Mouse (Mus musculus) spleen, adult 12 weeks (tissue): Measurements from ENCODE around the gene Etfb.
"Not testable (repeated sequence)": the region's sequence is repeated elsewhere in the genome, so short reads cannot be mapped to it uniquely, and the experiment has no call there.

Experiments used
- DNase-seq: peaks from one replicate; pipeline ENCODE4 v3.0.0; 2022; ENCODE audit warnings: low spot score

Etfb gene

DNA sequence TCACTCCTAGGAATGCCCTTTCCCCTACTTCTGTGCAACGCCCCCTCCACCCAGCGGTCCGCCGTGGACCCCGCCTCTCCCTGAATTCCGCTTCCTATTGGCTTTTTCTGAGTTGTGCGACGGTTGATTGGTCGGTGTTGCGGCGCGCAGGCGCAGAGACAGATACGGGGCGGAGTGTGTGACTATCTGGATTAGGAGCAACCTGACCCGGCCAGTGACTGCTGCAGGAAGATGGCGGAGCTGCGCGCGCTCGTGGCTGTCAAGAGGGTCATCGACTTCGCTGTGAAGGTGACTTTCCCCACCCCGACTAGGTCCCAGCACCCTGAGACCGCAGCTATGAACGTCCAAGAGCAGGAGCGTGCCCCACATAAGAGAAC, at the start of gene Etfb, which contains the start of gene Gm45233:
Etfb (plus strand) TSS at position 167 of the 377 bp plus-strand sequence.
Gm45233 (plus strand) TSS at position 212 of the 377 bp plus-strand sequence.
- DNase-seq: peak; percentile 87

DNA sequence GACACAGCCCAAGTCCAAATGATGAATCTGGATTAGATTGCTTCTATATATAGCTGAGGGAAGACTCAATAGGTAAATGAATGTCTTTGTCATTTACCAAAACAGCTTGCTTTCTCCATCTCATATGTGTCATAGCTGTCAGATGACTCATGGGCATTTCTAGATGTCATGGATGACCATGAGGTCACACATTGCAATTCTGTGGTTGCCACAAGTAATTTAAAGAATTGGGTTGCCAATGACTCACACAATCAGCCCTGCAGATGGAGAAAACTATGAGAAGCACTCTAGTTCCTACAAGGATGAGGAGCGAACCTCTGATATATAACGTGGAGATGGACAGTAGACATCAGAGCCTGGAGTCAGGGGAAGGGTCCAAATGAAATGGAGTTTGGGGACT, 44.4 kb upstream of the Etfb start:
- DNase-seq: no peak

DNA sequence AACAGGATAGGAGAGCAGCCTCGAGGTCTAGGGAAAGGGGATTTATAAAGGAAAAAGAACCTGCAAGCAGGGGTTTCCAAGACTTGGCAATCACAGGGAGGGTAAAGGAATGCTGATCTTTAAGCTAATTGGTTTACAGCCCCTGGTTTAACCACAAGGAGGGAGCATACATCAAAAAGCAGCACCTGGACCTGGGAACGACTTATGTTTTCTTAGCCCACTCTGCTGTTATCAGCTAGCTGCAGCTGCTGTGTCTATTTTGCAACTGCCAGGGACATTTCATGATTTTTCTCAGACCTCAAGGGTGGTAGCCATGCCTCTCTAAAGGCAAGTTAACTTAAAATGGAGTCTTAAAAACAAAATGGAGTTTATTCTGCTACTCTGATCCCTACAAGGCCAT, 41.2 kb upstream of the Etfb start:
- no peak for DNase-seq

DNA sequence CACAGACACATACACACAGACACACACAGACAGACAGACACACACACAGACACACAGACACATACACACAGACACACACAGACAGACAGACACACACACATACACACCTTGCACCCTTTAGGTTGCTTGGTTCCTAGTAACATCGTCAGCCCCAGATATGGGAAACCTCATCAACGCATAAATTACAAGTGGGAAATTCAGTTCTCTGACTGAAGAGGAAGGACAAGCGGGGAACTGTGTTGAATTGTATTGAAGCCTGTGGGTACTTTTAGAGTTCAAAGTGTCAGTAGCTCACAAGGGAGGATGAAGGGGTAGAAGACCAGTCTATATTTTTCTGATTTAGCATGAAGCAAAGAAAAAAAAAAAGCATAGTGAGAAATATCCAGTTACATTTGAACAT, 36.3 kb upstream of the Etfb start:
- no peak for DNase-seq

DNA sequence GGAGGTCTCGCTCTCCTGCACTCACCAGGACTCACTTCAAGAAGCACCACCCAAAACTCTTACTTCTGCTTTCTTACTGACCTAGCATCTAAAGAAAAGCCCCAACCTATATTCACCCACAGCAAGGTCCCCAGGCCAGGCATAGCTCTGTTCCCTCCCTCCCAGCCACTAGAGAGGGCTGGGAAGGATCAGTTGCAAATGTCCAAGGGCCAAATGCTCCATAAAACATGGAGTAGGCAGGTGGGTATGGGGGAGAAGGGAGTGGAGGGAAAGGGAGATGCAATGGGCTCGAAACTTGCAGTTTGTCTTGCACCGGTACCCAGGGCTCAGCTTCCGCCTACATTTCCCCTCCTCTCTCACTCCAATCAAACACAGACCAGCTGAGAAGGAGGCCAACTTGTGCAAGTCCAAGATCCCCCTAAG, 35.7 kb upstream of the Etfb start, which contains the start of gene Siglecg:
Siglecg (plus strand) TSS at position 74 of the 423 bp plus-strand sequence.
- no peak for DNase-seq

DNA sequence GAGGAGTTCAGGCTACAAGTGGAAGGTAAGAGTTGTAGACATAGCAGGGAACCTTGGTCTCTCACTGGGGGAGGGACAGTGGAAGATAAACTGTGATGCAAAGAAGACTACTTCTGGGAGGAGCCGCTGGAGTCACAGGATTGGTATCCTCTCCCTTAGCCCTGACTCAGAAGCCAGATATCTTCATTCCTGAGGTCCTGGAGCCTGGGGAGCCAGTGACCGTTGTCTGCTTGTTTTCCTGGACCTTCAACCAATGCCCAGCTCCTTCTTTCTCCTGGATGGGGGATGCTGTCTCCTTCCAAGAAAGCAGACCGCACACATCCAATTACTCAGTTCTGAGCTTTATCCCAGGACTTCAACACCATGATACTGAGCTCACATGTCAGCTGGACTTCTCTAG, 34.8 kb upstream of the Etfb start:
- no peak for DNase-seq

DNA sequence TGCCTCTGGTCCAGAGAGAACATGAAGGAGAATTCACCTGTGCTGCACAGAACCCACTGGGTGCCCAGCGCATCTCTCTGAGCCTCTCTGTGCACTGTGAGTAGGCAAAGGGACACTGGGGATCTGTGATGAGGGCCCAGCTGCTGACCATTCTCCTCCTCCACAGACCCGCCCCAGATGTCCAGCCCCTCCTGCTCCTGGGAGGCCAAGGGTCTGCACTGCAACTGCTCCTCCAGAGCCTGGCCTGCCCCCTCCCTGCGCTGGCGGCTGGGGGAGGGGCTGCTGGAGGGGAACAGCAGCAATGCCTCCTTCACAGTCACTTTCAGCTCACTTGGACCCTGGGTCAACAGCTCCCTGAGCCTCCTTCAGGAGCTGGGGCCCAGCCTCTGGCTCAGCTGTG, 32.2 kb upstream of the Etfb start:
- not testable (repeated sequence) for DNase-seq

DNA sequence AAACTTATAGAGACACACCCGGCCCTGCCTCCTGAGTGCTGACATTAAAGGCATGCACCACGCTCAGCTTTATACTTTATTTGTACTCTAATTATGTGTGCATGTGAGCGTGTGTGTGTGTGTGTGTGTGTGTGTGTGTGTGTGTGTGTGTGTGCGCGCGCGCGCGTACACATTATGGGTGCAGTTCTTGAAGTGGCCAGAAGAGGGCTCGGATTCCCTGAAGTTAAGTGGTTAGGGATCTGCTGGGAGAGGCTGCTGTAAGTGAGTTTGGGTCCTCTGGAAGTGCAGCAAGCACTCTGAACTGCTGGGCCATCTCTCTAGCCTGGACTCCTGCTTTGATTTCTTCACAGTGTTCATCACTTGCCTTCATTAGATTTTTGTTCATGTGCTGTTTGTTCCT, 26.6 kb upstream of the Etfb start:
- no peak for DNase-seq

DNA sequence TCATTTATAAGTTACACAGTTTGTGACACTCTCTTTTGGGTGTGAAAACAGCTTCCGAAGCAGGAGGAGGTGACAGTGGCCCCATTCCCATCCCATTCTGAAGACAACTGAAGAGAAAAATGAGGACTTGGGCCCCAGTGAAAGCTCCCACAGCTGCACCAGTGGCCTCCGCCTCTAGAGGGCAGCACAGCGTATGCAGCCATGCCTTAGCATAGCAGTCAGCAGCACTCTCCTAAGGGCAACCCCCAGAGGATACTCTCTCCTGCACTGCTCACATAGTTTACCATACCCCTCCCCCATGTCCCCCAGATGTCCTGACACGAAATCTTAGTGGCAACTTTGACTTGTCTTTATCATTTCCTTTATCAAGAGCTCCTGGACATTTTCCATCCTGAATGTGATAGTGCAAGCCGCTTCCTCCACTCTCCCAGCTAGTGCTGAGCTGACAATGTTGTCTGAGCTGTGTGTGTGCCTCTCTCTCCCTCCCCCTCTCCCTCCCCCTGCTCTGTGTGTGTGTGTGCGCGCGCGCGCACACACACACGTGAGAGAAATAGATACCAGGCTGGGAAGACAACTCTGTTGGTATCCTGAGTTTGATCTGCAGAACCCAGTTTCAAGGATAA, 20.8 kb upstream of the Etfb start:
- peak; percentile 61 for DNase-seq

DNA sequence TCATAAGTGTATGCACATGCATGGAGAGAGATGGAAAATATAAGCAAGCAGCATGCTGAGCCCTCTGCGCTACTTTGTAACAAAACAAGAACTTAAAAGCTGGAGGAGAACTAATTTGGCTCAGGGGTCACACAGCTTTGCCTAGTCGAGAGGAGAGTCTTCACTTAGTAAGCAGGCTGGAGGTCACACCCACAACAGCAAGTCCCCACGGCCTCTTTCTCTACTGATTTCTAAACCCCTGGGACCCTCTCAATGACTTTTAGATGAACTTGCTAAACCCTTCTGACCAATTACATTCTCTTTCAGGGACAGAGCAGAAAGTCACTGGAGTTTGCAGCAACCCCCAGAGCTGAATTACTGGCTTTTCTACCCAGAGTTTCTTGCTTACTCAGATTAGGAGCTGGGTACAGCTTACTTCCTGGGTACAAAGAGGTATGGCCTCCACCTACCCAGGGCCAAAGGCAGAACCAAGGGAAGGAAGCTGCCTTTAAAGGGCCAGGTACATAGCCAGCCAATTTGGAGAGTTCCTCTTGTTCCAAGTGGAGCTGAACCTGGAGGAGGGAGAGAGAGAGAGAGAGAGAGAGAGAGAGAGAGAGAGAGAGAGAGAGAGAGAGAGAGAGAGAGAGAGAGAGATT, 19.8 kb upstream of the Etfb start:
- DNase-seq: no peak

DNA sequence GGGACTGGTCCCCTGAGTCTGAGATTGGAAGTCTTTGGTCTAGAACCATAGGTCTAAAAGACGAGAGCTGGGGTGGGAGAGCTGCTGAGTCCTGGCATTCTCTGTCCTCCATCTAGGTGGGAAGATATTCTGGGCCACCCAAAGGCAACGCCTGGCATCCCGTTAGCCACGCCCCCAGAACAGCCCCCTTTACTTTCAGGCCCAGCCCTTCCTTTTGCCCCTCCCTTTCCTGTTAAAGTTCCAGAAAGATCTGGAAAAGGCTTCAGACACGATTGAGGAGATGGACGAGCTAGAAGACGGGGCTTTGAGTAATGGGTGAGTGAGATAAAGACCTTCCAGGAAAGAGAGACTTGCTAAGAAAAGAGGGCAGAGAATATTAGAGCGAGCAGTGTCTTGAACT, 16.5 kb upstream of the Etfb start, which contains the start of gene Lim2:
Lim2 (plus strand) TSS at position 265 of the 400 bp plus-strand sequence.
- no peak for DNase-seq

DNA sequence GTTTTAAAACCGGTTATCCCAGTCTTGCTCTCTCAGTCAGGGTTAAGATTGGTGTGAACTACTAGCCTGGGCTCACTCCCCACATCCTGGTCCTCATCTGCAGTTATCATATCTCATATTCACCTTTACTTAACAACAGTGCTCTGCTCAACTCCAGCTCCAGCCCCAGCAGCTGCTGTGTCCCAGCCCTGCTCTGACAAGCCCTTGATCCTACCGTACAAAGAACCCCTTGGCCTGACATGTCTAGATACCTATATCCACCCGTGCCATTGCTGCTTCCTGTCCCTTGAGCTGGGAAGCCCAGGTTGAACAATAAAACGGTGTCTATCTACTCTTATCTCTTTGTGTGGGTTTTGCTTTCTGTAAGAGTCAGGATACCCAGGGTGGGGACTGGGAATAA, 14.4 kb upstream of the Etfb start:
- DNase-seq: no peak

DNA sequence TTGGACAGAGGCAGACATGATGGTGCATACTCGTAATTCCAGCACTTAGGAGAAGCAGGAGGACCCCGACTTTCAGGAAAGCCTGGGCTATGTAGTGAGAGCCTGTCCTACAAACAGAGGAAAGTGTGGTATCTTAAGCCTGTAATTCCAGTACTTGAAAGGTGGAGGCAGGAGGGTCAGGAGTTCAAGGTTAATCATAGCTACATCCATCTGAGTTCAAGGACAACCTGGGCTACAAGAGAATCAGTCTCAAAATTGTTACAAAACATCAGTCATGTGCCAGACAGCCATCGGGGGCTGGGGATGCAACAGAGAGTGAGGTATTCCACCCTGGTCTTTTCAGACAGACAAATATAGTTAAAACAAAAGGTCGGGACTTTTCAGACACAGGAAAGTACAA, 11.0 kb upstream of the Etfb start:
- DNase-seq: no peak

DNA sequence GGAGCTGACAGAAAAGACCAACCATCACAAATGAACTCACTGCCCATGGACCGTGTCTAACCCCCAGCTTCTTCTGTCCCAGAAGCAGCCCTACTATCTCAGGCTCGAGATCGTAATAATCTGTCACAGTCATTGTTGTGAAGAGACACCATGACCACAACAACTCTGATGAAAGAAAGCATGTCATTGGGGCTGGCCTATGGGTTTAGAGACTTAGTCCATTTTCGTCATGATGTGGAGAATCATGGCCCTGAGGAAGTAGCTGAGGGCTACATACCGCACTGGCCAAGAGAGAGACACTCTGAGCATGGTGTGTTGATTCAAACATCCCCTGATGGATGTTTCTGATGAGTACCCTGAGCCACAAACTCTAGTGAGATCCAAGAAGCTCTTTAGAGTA, 9.2 kb upstream of the Etfb start:
- DNase-seq: no peak

DNA sequence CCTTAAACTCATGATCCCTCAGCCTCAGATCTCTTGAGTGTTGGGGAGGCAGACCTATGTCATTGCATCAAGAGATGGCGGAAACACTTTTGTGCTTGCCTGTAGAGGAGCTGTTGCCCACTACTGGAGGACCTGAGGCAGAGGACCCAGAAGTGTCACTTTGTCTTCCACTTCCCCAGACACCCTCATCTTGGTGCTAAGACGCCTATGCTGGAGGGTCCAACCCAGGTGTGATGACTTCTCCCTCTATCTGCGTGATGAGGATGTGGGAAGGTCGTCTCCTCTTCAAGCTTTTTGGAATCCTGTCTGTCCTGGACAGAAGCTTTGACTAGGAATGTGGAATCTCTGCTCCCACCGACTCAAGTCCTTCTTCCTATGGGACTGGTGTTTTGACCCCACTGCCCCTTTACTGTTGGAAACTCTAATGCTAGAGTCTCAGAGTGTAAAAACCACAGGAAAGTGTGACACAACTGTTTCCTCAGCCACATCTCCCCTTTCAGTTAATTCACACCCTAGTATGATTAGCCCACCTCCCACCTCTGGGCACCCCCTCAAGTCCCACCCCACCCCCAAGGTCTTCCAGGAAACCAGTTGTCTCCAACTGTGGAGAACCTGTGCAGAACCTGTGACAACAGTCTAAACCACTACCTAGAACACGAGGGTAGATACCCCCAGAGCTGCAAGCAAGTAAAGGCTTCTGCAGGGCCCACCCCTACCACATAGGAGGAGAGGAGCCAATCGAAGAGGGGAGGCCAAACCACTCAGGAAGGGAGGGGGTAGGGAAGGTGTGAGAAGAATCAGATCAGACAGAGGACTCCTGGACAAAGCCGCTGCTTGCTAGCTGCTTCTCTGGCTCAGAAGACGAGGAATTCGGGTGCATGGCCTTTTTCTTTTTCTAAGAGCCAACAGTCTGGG, 7.3 kb upstream of the Etfb start, which contains the start of gene Nkg7:
Nkg7 (plus strand) TSS at position 733 of the 915 bp plus-strand sequence.
- no peak for DNase-seq

DNA sequence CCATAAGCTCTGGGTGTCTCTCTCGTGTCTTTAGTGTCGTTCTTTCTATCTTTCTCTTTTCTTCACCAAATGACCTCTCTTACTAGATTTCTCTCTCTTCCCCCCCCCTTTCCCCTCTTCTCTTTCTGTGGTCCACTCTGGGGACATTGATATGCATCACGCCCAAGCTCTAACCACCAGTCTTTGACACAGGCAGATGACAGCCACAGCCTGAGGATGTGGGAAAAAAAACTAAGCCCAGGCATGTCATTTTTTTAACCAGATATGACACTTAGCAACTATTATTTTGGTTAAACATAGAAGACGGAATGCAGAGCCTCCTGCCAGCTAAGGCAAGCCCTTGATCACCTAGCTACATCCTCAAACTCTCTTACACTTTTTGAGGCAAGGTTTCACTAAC, 5.3 kb upstream of the Etfb start:
- no peak for DNase-seq

DNA sequence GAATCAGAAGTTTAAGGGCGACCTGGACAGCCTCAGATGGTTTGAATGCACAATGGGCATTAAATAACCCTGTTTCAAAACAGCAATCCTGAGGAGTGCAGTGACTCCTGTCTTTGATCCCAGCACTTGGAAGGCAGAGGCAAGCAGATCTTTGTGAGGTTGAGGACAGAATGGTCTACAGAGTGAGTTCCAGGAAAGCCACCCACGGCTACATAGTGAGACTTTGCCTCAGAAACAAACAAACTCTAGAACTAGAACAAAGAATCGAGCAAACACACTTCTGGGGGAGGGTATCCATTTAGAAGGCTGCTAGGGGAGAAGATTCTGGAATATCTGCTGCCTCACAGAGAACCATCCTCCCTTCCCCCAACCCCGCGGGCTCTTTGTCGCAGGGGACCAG, 3.4 kb upstream of the Etfb start, which contains the start of gene Cldnd2:
Cldnd2 (plus strand) TSS at position 301 of the 400 bp plus-strand sequence.
- no peak for DNase-seq

DNA sequence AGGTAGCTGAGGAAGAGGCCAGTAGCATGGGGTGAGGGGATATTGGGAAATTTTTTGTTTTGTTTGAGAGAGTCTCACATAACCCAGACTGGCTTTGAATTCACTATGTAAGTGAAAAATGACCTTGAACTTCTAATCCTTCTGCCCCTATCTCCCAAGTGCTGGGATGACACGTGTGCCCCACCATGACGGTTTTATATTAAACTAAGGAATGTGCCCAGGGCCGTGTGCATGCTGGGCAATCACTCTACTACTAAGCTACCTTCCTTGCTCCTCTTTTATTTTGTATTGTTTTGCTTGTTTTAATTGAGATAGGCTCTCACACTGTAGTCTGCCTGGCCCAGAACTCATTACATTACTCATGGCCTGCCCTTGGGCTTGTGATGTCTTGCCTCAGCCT, 2.8 kb upstream of the Etfb start:
- DNase-seq: no peak

DNA sequence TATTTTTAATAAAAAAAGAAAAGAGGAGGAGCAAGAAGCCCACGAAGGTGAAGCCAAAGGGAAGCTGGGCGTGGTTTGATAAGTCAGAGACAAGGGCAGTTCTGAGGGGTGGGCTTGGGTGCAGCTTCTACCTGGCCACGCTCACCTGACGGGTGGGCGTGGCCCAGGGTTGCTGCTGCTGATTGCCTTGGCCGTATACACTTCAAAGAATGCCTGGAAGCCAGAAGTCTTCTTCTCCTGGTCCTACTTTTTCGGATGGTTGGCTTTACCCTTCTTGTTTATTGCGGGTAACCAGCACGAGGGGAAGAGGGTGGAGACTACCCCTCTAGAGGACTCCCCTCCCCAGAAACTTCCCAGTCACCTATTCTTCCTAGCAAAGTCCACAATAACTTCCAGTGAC, 1.2 kb upstream of the Etfb start:
- DNase-seq: no peak

DNA sequence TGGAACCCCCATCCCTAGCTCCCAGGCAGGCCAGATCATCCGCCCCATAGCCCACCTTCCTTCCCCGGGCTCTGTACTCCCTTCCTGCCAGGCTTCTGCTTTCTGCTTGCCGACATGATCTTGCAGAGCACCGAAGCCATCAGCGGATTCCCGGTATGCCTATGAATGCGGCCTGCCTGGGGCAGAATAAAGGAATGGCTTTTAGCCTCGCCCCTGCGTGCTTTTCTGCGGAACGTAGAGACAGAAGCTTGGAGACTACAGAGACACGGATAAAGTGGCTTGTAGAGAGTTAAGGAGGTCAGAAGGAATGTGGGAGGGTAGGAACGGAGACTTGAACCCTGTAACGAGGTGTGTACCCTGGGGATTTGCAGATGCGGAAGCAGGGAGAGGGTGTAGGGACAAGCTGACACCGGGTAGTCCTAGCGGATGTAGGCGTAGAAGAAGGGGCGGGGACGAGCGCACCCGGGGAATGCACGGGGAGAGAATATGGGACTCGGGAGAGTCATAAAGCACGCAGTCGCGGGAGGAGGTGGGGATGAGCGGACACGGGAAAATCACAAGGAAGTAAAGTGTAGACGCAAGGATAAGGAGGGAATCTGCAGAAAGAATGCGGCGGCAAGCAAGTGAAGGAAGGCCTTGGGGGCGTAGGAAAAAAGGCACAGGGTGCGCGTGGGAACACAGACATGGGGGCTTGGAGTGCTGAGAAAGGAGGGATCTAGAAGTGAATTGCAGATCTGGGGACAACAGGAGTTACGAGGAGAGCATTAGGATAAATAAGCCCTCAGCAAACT, 562 bp upstream of the Etfb start:
- peak; percentile 60 for DNase-seq

DNA sequence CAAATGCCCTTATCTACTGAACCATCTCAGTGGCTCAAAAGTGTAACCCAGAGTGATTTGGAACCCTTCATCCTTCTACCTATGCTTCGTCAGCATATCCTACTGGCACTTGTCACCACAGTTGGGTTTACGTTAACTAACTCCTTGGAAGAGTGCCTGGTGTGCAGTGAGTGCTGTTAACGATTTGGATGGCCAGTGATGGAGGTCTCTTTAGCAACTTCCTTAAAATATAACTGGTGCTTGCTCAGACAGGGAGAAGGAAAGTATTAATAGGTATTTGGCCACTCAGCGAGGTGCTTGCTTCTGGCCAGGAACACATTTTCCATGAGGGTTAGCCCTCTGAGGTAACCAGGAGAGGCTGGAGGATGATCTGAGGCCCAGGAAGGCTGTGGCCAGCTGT, 3.9 kb downstream of the Etfb start:
- no peak for DNase-seq

DNA sequence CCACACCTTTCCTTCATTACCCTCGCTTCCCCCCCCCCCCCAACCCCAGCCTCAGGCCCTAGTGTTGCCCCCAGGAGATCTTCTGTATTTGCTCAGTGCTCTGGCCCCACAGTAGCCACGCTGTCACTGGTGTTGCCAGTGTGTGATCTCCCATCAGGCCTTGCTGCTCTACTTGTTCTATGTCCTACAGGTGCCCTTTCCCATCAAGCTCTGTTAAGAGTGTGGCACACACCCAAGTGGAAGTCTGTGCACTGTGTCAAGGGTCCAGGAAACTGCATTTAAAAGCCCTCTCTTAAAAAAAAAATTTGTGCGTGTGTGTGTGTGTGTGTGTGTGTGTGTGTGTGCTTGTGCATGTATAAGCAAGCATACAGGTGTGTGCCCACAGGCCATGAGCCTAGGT, 4.4 kb downstream of the Etfb start:
- no peak for DNase-seq
